Mouse (Mus musculus): ENCODE measurements around the gene Tspan2.

GRCm38 (mm10) chr3:102731112-102731511 lies 3.2 kb upstream of the Tspan2 start:
- no peak for TF ChIP-seq CTCF (IDR thresholded peaks at IDR 0.05; ENCODE audit: insufficient read depth, low read depth, low read length)
- TF ChIP-seq POLR2A (IDR thresholded peaks at IDR 0.05; ENCODE audit: insufficient read depth, low read depth, low read length) = no peak

Measured in olfactory bulb, adult 2 months (tissue).